ENCODE assay signal across 7 mouse cellular contexts in the genomic region with DNA sequence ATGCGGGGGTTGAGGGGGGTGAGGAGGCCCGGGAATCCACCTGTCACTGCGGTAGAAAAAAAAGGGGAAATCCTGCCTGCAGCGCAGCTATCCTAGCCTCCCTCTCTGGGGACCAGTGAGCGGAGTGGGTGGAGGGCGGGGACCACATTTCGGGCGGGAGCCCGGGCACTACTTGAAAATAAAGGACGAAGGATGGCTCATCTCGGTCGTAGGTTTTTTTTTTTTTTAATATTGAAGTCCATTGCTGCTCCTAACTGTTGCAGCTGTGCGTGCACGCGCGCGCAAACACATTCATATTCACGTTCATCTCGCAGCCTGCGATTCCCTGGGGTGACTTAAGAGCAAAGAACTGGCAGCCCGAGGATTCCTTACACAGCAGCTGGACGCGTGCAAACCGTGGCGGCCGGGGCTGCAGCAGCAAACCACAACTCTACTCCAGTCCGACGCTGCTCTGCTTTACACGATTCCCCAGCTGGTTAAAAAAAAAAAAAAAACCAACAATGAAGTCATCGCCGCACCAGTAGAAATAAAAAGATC. TPM values are rescaled to one million over a fixed set of nuclear protein-coding genes. Genes with fewer than 3 reads are reported as not detected.
DNase-seq lines count a peak whose midpoint lies in the region; ATAC-seq lines count a peak whose summit lies in the region.

No protein-coding gene starts in this region.

- ATAC-seq in embryonic facial prominence, embryonic 15.5 days (ENCODE audit: insufficient number of reproducible peaks, low FRiP score, low TSS enrichment, low read depth) = peak; percentile 44
- 0 out of 2 replicates have a peak, but pooled peaks have one; percentile 3 for ATAC-seq in heart, embryonic 15.5 days (replicated peaks; ENCODE audit: insufficient number of reproducible peaks, insufficient read depth, low FRiP score, low read depth)

- no peak overlapping the region for H3K9ac ChIP-seq in embryonic facial prominence, embryonic 15.5 days
- H3K9ac ChIP-seq in heart, embryonic 15.5 days = peak overlapping the region; percentile 52

- H3K27ac ChIP-seq in embryonic facial prominence, embryonic 15.5 days (replicated peaks) = peak overlapping the region; percentile 39; the same call in 1 of the 2 replicates
- peak overlapping the region; percentile 85 for H3K27ac ChIP-seq in heart, embryonic 15.5 days

- H3K36me3 ChIP-seq in embryonic facial prominence, embryonic 15.5 days = no peaks in the 10 kb centered on the region
- H3K36me3 ChIP-seq in heart, embryonic 15.5 days = no peaks in the 10 kb centered on the region

- H3K4me2 ChIP-seq in embryonic facial prominence, embryonic 15.5 days (replicated peaks) = peak overlapping the region; percentile 47
- H3K4me2 ChIP-seq in heart, embryonic 15.5 days = peak overlapping the region; percentile 56

- H3K27me3 ChIP-seq in embryonic facial prominence, embryonic 15.5 days = no peaks in the 10 kb centered on the region
- H3K27me3 ChIP-seq in heart, embryonic 15.5 days = no peaks in the 10 kb centered on the region

- peak overlapping the region; percentile 60 for H3K4me3 ChIP-seq in embryonic facial prominence, embryonic 15.5 days (replicated peaks)
- H3K4me3 ChIP-seq in heart, embryonic 15.5 days = peak overlapping the region; percentile 60

- 25% methylated on average over 31 of the region's 31 CpGs for WGBS in embryonic facial prominence, embryonic 15.5 days
- WGBS in heart, embryonic 15.5 days = 18% methylated on average over 31 of the region's 31 CpGs

- no peaks in the 10 kb centered on the region for H3K4me1 ChIP-seq in embryonic facial prominence, embryonic 15.5 days
- H3K4me1 ChIP-seq in heart, embryonic 15.5 days (replicated peaks) = 0 out of 2 replicates have a peak, but pooled peaks cover 3% of the 10 kb centered on the region

- DNase-seq in 416B (ENCODE audit: low read depth) (peak; percentile 39), ES-CJ7 (ENCODE audit: low read depth, low spot score) (peak; percentile 17)
- peak; percentile 53 to 68 for DNase-seq in kidney, postnatal 4 days
- DNase-seq in lung, postnatal 25 days (ENCODE audit: low spot score) = peak; percentile 8
- peak; percentile 12 for DNase-seq in skeletal muscle tissue, adult 2 months (ENCODE audit: low read depth, low spot score)

- H3K9me3 ChIP-seq in embryonic facial prominence, embryonic 15.5 days (replicated peaks) = no peaks in the 10 kb centered on the region
- no peaks in the 10 kb centered on the region for H3K9me3 ChIP-seq in heart, embryonic 15.5 days (replicated peaks)

RNA-seq across cellular contexts. Expression of a gene that starts 0.7 kb away (rescaled TPM):
- polyA plus RNA-seq in embryonic facial prominence, embryonic 15.5 days (2015; fragmentation: Nextera tagmentation; extraction: Ambion mirVana) = 2.7 and 2.8 TPM in 2 replicates
- 1.6 and 2.2 TPM in 2 replicates for polyA plus RNA-seq in heart, embryonic 15.5 days (2015; fragmentation: Nextera tagmentation; extraction: Ambion mirVana)

Comparison
In these comparisons a context has a peak if more than half of its experiments do, and no peak if none do; other contexts are left out.
1. Peak in every context shown above with its lines: DNase-seq, ATAC-seq, H3K4me3 ChIP-seq and H3K27ac ChIP-seq.
2. DNase-seq: peak in every context shown above with its lines; median percentile 60 in kidney, postnatal 4 days; 39 in 416B; 17 in ES-CJ7; 12 in skeletal muscle tissue, adult 2 months; 8 in lung, postnatal 25 days.